Mouse (Mus musculus): ENCODE results near the gene Creb3l4.

DNA sequence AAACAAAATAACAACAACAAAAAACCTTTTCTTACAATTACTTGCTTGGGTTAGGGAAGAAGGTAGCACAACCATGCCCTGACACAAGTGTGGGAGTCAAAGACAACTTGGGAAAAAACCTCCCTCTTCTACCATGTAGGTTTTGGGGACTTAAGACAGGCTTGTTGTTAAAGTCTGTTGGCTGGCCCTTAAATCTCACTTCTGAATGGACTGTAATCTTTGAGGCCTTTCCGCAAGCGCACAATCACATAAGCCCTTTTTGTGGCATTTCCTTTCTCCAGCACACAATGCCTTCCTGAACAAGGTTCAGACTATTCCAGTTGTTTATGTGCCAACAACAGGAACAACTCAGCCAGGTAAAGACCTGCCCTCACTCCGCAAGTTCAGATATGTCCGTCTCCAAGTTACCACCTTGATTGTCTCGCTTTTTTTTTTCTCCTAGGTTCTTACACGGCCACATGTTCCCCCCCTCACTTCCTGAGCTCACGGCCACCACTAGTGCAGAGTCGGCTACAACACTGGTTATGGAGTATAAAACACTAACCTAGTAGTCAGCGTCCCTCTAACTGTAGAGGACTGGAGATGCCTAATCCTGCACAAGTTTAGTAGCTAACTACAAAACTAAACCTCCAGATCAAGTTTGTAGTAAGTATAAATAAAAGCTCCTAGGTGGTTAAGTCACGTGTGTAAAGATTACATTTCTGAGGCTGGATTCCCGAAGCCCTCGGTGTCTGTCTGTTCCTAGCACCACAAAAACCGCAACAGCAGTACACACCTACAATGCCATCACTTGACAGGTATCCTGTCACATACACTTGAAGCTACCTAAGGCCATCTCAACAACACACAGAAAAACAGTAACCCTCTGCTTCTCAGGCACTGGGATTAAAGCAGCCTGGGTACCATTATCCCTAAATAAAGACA is 31.6 kb downstream of the Creb3l4 start:
- TF ChIP-seq MAX (IDR thresholded peaks at IDR 0.05; ENCODE audit: low read length) = no peak
- TF ChIP-seq CTCF (IDR thresholded peaks at IDR 0.05 in 2 of 3, conservative IDR thresholded peaks at IDR 0.05 in 1 of 3; ENCODE audit: control insufficient read depth in 1 of 3, insufficient read depth in 1 of 3, low read depth in 2 of 3, low read length in 3 of 3, poor library complexity in 1 of 3, severe bottlenecking in 1 of 3) = no peak
- TF ChIP-seq POLR2A (IDR thresholded peaks at IDR 0.05; ENCODE audit: control insufficient read depth in 1 of 2, insufficient read depth in 1 of 2, low read depth in 1 of 2, low read length in 2 of 2, poor library complexity in 1 of 2) = peak; percentile 30 to 67; a peak in 2 of 4 replicates
- TF ChIP-seq TCF12 (IDR thresholded peaks at IDR 0.05; ENCODE audit: low read depth, low read length) = no peak
- peak; percentile 72 for TF ChIP-seq POLR2AphosphoS2 (IDR thresholded peaks at IDR 0.05; ENCODE audit: low read length)
